Mouse (Mus musculus) hindbrain, embryonic 11.5 days (tissue): ENCODE data around the gene Miip. TPM values are rescaled to one million over a fixed set of nuclear protein-coding genes. Genes with fewer than 3 reads are reported as not detected.
"Not testable (repeated sequence)": the region's sequence is repeated elsewhere in the genome, so short reads cannot be mapped to it uniquely, and the experiment has no call there.

Experiments
- ATAC-seq: fragments of 200-750 bp; cut with Nextera tagmentation; 2 replicates; pipeline ENCODE4 v1.8.0; 2017; ENCODE audit warnings: mild to moderate bottlenecking, moderate TSS enrichment, moderate library complexity; ENCODE audit not compliant: low FRiP score
- DNase-seq: peaks from one replicate; pipeline ENCODE4 v3.0.0-alpha.2; 2015; ENCODE audit warnings: low spot score
- H3K27ac ChIP-seq: fragments of 300-500 bp; sonication (generic); 2 replicates; pipeline ENCODE4 v1.5.1; 2014; ENCODE audit warnings: mild to moderate bottlenecking, low read depth, low read length
- H3K27me3 ChIP-seq: fragments of 300-500 bp; sonication (generic); 2 replicates; pipeline ENCODE4 v1.6.1; 2014; ENCODE audit warnings: mild to moderate bottlenecking, low read length, moderate library complexity, mixed read lengths; ENCODE audit not compliant: control insufficient read depth, insufficient read depth
- H3K36me3 ChIP-seq: fragments of 300-500 bp; sonication (generic); 2 replicates; pipeline ENCODE4 v1.6.1; 2014; ENCODE audit warnings: mild to moderate bottlenecking, low read length, moderate library complexity, mixed read lengths; ENCODE audit not compliant: control insufficient read depth, insufficient read depth
- H3K4me1 ChIP-seq: fragments of 300-500 bp; sonication (generic); replicated peaks from 2 replicates; pipeline ENCODE4 v1.6.1; 2014; ENCODE audit warnings: low read length, mixed read lengths; ENCODE audit not compliant: control insufficient read depth, insufficient read depth
- H3K4me2 ChIP-seq: fragments of 300-500 bp; sonication (generic); replicated peaks from 2 replicates; pipeline ENCODE4 v1.6.1; 2014; ENCODE audit warnings: mild to moderate bottlenecking, low read depth, low read length
- H3K4me3 ChIP-seq: fragments of 300-500 bp; sonication (generic); 2 replicates; pipeline ENCODE4 v1.5.1; 2014; ENCODE audit warnings: low read depth, low read length
- H3K9ac ChIP-seq: fragments of 300-500 bp; sonication (generic); 2 replicates; pipeline ENCODE4 v1.6.1; 2014; ENCODE audit warnings: low read depth, low read length
- H3K9me3 ChIP-seq: fragments of 300-500 bp; sonication (generic); 2 replicates; pipeline ENCODE4 v1.6.1; 2016; ENCODE audit warnings: low read length; ENCODE audit not compliant: control insufficient read depth
- WGBS: fragments of 180-500 bp; shearing (Covaris S2); extraction: QIAGEN DNeasy Blood & Tissue Kit; methylation state at CpG from one replicate; pipeline ENCODE4 v1.1.7; 2014; 5-methylcytosine and 5-hydroxymethylcytosine counted together
- polyA plus RNA-seq: library from polyadenylated mRNA; unstranded; fragments of >200 nt; fragmentation: Nextera tagmentation; extraction: Ambion mirVana; gene quantifications from 2 replicates; pipeline ENCODE4 v1.2.1, GENCODE M21; 2014

Miip gene
- polyA plus RNA-seq, 1 experiment from 2014 or later, result 32.9 TPM

DNA sequence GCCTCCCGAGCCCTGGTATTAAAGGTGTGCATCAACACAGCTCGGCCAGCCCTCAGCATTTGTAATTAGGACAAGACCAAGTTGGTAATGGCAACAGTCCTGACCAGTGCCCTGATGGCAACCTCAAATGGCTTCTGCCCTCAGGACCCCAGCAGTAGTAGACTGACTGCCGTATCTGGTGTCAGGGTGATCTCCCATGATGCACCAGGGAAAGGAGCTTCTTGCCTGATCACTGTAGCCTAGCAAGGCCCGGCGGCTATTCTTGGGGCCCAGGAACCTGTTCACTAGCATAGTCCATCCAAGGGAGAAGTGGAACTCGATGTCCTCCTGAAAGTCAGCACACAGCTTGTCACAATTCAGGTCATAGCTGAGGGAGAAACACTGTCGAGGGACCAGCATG lies 13.2 kb upstream of the Miip start:
- Histone ChIP-seq H3K27ac (no peak overlapping the region), H3K27me3 (no peaks in the 10 kb centered on the region), H3K4me3 (no peak overlapping the region), H3K4me1 (no peaks in the 10 kb centered on the region), H3K9me3 (no peaks in the 10 kb centered on the region), H3K4me2 (no peak overlapping the region), H3K36me3 (peaks cover 24% of the 10 kb centered on the region), H3K9ac (no peak overlapping the region)
- ATAC-seq, result no peak
- DNase-seq, result no peak
- WGBS, result 96% methylated on average over 7 of the region's 7 CpGs

DNA sequence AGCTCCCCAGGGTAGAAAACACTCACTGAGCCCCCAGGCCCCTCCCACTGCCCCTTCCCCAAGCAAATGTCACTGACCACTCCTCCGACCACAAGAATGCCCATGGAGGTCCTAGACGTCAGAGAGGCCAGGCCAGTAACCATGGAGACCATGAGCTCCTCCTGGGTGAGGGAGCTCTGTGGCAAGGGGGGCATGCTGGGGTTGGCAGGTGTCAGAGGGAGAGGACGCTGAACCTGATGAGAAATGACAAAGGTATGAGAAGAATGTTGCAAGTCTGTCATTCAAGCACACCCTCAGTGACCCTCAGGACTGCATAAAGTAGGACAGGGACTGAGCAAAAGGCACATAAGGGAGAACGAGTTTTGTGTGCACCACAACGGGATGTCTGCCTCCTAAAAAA lies 11.2 kb upstream of the Miip start:
- 55% methylated on average over 5 of the region's 5 CpGs for WGBS
- Histone ChIP-seq H3K27ac (no peak overlapping the region), H3K27me3 (no peaks in the 10 kb centered on the region), H3K9me3 (no peaks in the 10 kb centered on the region), H3K4me3 (no peak overlapping the region), H3K4me1 (no peaks in the 10 kb centered on the region), H3K4me2 (no peak overlapping the region), H3K9ac (no peak overlapping the region), H3K36me3 (peaks cover 24% of the 10 kb centered on the region)
- ATAC-seq (no peak), DNase-seq (no peak)

DNA sequence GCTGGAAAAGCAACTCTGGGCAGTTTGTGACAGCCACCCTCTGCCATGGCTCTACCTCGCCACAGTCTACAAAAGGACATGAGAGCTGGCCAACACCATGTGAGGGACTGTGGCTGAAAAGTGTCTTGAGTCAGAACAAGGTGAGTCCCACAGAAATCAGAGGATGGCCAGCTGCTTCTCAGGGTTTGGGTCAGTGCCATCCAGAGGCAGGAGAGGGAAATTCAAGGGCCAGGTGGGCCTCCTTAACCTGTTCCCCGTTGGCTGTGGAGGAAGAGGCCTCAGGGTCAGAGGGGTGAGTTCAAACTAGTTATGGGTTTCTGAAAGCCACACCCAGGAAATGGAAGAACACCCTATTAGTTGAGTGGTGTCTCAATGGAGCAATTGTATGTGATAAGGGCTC lies 10.8 kb upstream of the Miip start:
- Histone ChIP-seq H3K9ac (no peak overlapping the region), H3K36me3 (peaks cover 24% of the 10 kb centered on the region)
- 67% methylated on average over 2 of the region's 2 CpGs for WGBS

DNA sequence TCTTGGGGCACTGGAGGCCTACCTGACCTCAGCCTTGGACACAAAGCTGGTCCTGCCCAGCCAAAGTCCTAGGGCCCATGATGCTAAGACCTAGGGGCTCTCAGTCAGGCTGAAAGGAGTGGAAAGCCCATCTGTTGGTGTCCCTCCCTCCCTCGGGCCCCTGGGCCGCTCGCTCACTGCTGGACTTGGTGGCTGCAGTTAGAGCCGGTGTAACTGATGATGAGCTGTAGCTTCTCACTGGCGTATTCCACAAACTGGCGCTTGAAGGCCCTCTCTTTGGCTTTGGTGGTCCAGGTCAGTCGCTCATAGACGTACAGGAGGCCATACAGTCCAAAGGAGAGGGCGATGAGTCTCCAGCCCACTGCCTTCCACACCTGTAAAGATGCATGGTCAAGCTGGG lies 9.9 kb upstream of the Miip start:
- no peak overlapping the region for H3K27ac ChIP-seq
- no peak overlapping the region for H3K4me2 ChIP-seq
- H3K9me3 ChIP-seq, result no peaks in the 10 kb centered on the region
- peaks cover 24% of the 10 kb centered on the region for H3K36me3 ChIP-seq
- no peaks in the 10 kb centered on the region for H3K27me3 ChIP-seq
- ATAC-seq (no peak), DNase-seq (no peak)
- H3K4me1 ChIP-seq, result no peaks in the 10 kb centered on the region
- no peak overlapping the region for H3K9ac ChIP-seq
- WGBS, result 95% methylated on average over 9 of the region's 9 CpGs
- no peak overlapping the region for H3K4me3 ChIP-seq

More for the DNA sequence above, 10.8 kb upstream of the Miip start:
- Histone ChIP-seq H3K4me1 (no peaks in the 10 kb centered on the region), H3K9me3 (no peaks in the 10 kb centered on the region), H3K4me3 (no peak overlapping the region), H3K27ac (no peak overlapping the region), H3K4me2 (no peak overlapping the region), H3K27me3 (no peaks in the 10 kb centered on the region)
- ATAC-seq, result peak; percentile 33; the same call in 1 of the 2 replicates
- DNase-seq, result no peak

DNA sequence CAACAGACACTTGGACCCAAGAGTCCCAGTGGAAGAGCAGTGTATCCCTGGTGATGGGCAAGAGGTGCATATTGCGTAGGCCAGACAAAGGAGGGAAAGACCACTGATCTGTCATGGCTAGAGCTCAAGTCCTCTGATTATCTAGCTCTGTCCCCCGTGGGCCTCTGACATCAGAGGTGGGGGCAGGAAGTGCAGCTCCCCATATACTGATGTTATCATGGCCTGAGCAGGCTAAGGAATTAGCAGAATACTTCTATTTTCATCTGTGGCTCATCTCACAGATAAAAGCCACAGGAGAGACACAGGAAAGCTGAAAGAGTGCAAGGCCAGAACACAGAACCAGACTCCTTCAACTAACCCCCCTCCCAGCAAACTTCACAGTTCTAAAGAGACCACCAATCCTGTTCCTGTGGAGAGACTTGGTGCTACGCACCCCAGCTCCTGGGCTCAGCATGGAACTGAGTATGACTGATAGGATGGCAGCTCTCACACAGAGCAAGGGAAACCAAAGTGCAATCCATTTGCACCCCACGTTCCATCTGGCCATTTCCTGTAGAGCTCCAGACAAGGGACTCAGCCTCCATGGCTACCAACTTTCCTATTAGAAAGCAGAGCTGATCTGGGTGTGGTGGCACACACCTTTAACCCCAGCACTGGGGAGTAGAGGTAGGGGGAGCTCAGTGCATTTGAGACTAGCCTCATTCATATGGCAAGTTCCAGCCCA lies 7.4 kb upstream of the Miip start:
- Histone ChIP-seq H3K36me3 (peaks cover 15% of the 10 kb centered on the region), H3K27me3 (no peaks in the 10 kb centered on the region), H3K4me3 (no peak overlapping the region), H3K4me2 (no peak overlapping the region), H3K27ac (no peak overlapping the region), H3K9ac (no peak overlapping the region), H3K4me1 (no peaks in the 10 kb centered on the region), H3K9me3 (no peaks in the 10 kb centered on the region)
- no peak for ATAC-seq
- DNase-seq, result no peak
- 92% methylated on average over 4 of the region's 4 CpGs for WGBS

DNA sequence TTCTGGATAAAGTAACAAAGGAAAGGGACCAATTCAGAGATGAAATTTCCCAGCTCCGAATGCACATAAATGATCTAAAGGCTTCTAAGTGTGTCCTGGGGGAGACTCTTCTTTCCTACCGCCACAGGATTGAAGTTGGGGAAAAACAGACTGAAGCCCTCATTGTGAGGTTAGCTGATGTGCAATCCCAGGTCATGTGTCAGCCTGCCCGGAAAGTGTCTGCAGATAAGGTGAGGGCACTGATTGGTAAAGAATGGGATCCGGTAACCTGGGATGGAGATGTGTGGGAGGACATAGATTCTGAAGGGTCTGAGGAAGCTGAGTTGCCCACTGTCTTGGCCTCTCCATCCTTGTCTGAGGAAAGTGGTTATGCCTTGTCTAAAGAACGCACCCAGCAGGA lies 622 bp upstream of the Miip start:
- Histone ChIP-seq H3K4me2 (peak overlapping the region; percentile 73), H3K4me1 (peaks cover 7% of the 10 kb centered on the region), H3K36me3 (peaks cover 8% of the 10 kb centered on the region), H3K9ac (peak overlapping the region; percentile 71), H3K27me3 (no peaks in the 10 kb centered on the region), H3K9me3 (no peaks in the 10 kb centered on the region), H3K27ac (no peak overlapping the region), H3K4me3 (peak overlapping the region; percentile 89)
- no peak for ATAC-seq
- DNase-seq, result peak; percentile 23
- WGBS, result 18% methylated on average over 5 of the region's 5 CpGs

DNA sequence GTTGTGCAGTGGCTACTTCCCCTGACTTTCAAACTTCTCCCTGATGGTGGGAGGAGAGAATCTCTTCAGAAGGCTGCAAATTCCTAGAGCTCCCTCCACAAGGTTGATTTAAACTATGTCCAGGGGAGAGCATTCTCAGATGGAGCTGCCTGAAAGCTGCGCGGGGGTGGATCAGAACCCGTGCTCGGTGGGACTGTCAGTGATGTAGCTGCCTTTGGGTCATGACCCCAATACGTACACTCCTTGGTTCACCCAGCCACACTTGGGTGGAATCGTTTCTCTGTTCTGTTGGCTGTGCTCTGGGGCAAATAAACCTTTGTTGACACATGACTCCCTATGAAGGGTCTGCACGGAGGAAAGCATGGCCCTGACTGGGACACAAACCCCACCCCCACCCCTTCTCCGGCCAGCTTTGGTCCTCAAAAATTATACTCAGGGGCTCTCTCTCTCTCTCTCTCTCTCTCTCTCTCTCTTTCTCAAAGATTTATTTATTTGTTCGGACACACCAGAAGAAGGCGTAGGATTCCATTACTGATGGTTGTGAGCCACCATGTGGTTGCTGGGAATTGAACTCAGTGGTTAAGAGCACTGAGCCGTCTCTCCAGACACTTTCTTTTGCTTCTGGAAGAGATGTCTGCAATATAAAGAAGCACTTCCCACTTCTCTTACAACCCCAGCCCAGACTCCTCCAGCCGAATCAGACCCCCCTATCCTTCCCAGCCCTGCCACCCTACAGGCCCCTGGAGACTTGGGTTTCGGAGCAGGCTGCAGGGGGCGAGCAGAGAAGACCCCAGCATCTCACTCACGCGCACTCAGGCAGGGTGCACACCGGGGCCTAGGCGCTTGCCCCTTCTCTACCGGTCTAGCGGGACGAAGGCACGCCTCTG lies 810 bp downstream of the Miip start:
- peaks cover 4% of the 10 kb centered on the region for H3K36me3 ChIP-seq
- H3K4me3 ChIP-seq, result peak overlapping the region; percentile 89
- 6% methylated on average over 22 of the region's 22 CpGs for WGBS
- peak; percentile 13 for DNase-seq
- H3K4me2 ChIP-seq, result peak overlapping the region; percentile 66
- no peaks in the 10 kb centered on the region for H3K27me3 ChIP-seq
- ATAC-seq, result 0 out of 2 replicates have a peak, but pooled peaks have one; percentile 0
- peak overlapping the region; percentile 63 for H3K27ac ChIP-seq
- H3K4me1 ChIP-seq, result peaks cover 7% of the 10 kb centered on the region
- H3K9me3 ChIP-seq, result no peaks in the 10 kb centered on the region
- H3K9ac ChIP-seq, result peak overlapping the region; percentile 71

DNA sequence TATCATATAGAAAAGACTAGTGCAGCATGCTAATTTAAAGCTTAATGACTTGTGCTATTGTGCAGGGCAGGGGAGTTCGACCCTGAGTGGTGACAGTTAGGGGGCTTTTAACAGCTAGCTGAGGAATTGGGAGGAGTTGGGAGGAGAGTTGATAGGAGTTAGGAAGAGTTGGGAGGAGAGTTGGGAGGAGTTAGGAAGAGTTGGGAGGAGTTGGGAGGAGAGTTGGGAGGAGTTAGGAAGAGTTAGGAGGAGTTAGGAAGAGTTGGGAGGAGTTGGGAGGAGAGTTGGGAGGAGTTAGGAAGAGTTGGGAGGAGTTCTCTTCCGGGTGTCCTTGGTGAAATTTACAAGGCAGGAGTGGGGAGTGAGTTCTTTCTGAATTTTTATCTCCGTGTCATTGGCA lies 1.8 kb downstream of the Miip start:
- not testable (repeated sequence) for H3K4me1 ChIP-seq, H3K9me3 ChIP-seq, H3K9ac ChIP-seq, DNase-seq, H3K4me3 ChIP-seq, ATAC-seq, H3K27ac ChIP-seq, H3K4me2 ChIP-seq, H3K27me3 ChIP-seq
- WGBS, result 58% methylated on average over 3 of the region's 3 CpGs
- H3K36me3 ChIP-seq, result peaks cover 12% of the 10 kb centered on the region
